Mouse (Mus musculus): Measurements from ENCODE around the gene Rasgef1c.

Gene Rasgef1c

DNA sequence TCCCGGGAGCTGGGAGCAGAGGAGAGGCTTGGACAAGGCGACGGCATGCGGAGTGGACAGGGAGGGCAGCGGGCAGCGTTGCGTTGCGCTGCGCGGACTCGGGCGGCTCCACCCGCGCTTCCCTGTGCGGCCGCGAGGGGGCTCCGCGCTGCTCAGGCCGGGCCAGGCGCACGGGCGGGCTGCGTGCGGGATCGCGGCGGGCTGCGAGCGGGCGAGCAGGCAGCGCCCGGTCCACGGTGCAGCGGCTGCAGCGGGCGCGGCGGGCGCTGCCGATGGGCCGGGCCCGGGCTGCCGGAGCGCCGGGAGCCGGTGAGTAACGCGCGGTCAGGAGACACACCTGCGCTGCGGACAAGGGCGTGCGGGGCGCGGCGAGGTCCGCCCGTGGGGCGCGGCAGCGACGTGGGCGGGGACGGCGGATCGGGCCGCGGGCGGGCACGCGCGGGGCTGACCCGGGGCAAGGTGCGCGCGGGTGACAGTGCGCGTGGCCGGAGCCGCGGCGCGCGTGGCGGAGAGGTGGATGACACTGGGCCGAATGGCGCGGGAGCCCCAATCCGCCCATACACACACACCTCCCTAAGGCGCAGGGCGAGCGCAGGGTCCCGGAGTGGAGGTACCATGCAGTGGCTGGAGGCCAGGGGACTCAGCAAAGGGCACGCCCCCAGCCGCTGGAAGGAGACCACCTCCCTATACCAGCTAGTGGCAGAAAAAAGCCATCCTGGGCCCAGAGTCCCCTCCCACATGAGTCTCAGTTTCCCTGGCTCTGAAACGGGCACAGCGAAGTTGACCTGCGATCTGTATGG, at the start of gene Rasgef1c:
Rasgef1c (plus strand) TSS at position 177 of the 800 bp plus-strand sequence.
- DNase-seq (ENCODE audit: low spot score in 2 of 2), result peak; percentile 68 to 90

GRCm38 (mm10) chr11:49855144-49855543, 46.5 kb upstream of the Rasgef1c start:
- DNase-seq (ENCODE audit: low spot score in 2 of 2), result no peak

DNA sequence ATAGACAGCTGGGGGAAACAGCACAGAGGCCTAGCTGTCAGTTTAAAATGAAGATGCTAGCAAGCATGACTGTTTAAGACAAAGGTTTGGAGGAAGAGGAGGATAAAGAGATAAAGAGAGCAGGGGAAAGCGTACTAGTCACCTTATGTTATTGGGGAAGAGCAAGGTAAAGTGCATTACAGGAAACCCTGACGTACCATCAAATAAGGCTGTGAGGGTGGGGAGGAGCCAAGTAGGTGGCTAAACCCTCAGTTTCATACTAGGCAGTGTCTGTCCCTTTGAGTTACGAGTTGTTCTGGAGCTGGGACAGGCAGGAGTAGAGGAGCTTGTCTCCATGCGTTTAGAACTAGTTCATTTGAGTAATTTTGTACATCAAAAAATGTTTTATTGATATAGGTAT, 40.5 kb upstream of the Rasgef1c start:
- no peak for DNase-seq (ENCODE audit: low spot score in 2 of 2)

GRCm38 (mm10) chr11:49863926-49864325, 37.7 kb upstream of the Rasgef1c start:
- DNase-seq (ENCODE audit: low spot score in 2 of 2), result no peak

GRCm38 (mm10) chr11:49867320-49867719, 34.3 kb upstream of the Rasgef1c start:
- no peak for DNase-seq (ENCODE audit: low spot score in 2 of 2)

DNA sequence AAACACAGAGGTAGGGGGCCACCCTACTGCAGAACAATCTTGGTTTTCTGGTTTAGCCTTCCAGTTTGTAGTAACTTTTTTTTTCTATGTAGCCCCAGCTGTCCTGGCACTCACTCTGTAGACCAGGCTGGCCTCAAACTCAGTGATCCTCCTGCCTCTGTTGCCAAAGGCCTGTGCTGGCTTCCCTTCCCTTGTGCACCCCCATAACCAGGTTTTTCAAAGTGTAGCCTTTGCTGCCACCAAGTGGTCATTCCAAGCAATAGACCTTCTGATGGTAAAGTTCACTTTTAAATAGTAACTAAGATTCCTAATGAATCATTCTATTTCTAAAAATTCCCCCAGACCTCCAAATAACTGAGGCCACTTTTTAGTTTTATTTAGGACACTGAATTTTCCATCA, 31.9 kb upstream of the Rasgef1c start:
- DNase-seq (ENCODE audit: low spot score in 2 of 2), result no peak

DNA sequence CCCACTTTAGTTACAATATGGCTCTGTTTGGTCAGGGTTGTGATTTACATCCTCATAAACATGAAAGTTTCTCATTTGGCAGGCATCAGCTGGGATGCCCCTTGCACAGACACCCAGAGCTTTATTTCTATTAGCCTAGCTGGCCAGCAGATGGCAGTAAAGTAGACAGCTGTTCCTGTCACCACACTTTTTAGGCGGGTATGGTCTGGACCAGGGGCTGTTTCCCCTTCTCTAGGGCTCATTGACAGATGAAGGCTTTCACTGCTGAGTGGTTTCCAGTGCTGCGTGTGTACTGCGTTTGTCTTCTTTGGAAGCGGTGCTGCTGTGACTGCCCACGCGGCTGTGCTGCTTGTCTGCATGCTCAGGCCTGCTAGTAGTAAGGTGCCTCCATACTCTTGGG, 29.7 kb upstream of the Rasgef1c start:
- peak; percentile 41 to 74 for DNase-seq (ENCODE audit: low spot score in 2 of 2)

GRCm38 (mm10) chr11:49872779-49873178, 28.9 kb upstream of the Rasgef1c start:
- peak in 1 of 2 experiments; percentile 22 for DNase-seq (ENCODE audit: low spot score in 2 of 2)

GRCm38 (mm10) chr11:49876948-49877817, 24.5 kb upstream of the Rasgef1c start:
- DNase-seq (ENCODE audit: low spot score in 2 of 2), result no peak

GRCm38 (mm10) chr11:49879950-49880642, 21.5 kb upstream of the Rasgef1c start:
- DNase-seq (ENCODE audit: low spot score in 2 of 2), result no peak

DNA sequence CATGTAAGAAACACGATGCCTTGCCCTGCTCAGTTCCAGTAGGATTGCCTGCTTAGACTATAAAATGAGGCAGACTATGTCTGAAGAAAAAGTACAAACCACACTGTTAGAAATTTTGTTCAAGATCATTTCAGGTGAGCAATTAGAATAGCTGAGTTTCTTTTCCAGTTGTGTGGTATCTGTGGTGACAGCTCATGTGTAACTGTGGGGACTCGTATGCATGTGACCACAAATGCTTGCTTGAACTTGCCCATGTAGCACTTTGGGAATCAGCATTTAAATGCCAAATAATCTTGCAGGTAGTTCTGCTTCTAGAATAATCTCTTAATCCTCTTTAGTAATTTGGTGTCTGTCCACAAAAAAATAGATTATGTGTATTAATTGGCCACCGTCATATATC, 18.2 kb upstream of the Rasgef1c start:
- peak in 1 of 2 experiments; percentile 19 for DNase-seq (ENCODE audit: low spot score in 2 of 2)

DNA sequence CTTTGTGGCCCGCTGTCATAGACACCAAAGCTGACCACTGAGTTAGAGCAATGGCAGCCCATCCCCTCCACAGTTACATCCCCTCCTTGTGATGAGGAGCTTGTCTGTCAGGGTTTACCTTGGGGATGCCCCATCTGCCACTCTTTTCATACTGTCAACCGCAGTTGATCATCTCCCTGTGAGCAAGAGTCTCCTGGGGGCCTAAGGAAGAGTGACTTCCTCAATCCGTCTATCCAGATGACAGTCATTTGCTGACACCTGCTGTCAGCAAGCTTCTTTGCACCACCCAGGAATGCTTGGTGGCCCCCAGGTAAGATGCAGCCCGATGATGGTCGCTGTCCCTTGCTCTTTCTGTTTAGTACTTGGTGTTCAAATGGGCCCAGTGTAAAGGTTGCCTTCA, 13.2 kb upstream of the Rasgef1c start:
- peak in 1 of 2 experiments; percentile 55 for DNase-seq (ENCODE audit: low spot score in 2 of 2)

DNA sequence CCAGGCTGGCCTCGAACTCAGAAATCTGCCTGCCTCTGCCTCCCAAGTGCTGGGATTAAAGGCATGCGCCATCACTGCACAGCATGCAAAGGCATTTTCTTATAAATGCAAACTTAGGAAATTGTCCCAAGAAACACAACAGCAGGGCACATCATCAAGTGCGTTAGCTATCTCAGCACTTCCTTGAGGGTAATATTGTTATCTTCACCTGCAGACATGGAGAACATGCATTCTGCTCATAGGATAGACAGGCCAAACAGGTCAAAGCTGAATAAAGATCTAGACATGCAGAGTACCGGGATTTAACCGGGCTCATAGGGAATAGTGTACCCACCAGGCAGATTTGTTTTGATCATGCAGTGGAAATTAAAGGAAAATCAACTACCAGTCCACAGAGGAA, 9.6 kb upstream of the Rasgef1c start:
- DNase-seq (ENCODE audit: low spot score in 2 of 2), result no peak

- DNase-seq (ENCODE audit: low spot score in 2 of 2), result no peak
Measured at GRCm38 (mm10) chr11:49893806-49894205, 7.8 kb upstream of the Rasgef1c start.

DNA sequence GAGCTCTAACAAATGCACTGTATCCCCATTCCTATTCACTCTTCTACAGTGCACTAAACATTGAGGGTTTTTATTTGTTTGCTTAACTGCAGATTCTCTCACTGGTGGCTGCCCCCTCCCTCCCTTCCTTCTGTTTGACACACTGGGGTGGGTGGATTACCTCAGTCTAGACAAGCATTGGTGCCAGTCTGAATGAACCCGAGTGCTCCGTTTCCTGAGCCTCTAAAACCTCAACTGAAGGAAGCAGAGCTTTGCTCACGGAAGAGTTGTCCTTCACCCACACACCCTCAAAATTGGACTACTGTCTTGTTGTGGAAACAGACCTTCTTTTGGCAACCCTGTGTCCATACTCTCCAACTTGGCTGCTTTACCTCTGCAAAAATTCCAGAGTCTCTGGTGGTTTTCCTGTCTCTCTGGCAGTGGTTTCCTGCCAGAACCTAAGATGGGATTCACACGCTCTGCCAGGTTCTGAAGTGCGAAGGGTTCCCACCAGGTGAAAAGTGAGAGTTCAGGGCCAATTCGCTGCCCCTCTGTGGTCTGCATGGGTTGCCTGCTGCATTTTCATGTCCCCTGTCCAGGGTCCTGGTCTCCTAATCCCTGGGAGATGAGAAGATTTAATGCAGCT, 5.6 kb upstream of the Rasgef1c start:
- DNase-seq (ENCODE audit: low spot score in 2 of 2), result no peak

- DNase-seq (ENCODE audit: low spot score in 2 of 2), result peak; percentile 34 to 61
Measured at GRCm38 (mm10) chr11:49900043-49900442, 1.6 kb upstream of the Rasgef1c start.

- DNase-seq (ENCODE audit: low spot score in 2 of 2), result no peak
Measured at GRCm38 (mm10) chr11:49900962-49901658, 525 bp upstream of the Rasgef1c start.

DNA sequence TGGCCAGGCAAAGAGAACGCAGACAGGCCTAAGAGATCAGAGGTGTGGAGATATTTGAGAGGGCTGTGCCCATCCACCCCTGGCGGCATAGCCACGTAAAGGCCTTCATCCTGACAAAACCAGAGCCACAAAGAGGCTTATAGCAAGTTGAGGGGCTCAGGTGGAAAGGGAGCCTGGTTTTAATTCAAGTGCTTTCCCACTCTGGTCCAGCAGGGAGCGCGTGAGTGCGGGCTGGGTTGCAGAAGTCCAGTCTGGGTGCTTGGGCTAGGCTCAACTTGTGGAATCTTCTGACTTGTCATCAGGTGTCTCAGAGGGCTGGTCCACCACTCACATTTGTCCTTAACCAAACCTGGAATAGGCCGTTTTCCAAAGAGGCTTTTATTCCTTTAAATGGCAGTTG, 1.7 kb downstream of the Rasgef1c start:
- peak; percentile 66 to 91 for DNase-seq (ENCODE audit: low spot score in 2 of 2)

DNA sequence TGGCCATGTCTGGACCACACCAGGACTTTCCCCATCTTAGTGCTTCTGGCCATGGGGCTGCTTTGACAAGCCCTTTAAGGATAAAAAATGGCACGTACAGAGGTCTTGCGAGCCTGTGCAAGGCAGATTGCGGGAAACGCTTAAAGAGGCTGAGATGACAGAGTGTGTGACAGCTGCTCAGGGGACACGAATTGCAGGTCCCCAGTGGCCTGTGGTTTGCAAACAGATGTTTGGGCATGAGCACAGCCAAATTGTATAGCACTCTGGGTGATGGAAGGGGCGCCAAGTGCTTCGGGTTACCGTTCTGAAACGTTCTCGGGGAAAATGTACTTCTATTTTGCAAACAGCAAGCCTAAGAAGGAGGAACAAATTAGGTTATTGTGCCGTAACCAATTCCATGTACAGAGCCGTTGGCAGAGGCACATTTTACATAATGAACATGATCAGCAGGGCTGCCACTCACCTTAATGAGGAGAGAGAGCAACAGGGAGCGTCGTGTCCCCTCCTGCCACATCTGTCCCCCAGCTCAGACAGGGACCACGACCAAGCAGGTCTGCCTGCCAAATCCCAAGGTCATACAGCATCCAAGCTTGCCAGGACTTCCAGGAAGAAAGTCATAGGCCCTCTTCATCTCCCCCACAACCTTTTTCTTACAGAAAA, 17.0 kb downstream of the Rasgef1c start:
- peak in 1 of 2 experiments; percentile 15 for DNase-seq (ENCODE audit: low spot score in 2 of 2)

DNA sequence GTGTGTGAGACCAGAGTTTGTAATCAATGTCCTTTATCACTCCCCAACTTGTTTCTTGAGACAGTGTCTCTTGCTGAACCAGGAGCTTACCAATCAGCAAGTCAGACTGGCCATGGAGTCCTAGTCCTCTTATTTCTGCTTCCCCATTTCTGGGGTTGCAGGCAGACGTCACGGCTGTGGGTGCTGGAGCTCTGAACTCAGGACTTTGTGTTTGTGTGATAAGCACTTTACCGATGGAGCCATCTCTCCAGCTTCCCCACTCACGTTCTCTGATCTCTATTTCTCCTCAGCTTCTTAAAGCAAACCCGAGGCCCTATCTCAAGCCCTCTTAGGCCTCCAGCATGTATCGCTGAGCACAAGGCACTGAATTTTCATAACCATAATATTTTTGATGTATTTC, 17.7 kb downstream of the Rasgef1c start:
- DNase-seq (ENCODE audit: low spot score in 2 of 2), result no peak
